Mouse (Mus musculus): ENCODE results near the gene Gm42791.
A peak's percentile ranks its signal among the peaks of the same experiment; 100 is the strongest.

DNA sequence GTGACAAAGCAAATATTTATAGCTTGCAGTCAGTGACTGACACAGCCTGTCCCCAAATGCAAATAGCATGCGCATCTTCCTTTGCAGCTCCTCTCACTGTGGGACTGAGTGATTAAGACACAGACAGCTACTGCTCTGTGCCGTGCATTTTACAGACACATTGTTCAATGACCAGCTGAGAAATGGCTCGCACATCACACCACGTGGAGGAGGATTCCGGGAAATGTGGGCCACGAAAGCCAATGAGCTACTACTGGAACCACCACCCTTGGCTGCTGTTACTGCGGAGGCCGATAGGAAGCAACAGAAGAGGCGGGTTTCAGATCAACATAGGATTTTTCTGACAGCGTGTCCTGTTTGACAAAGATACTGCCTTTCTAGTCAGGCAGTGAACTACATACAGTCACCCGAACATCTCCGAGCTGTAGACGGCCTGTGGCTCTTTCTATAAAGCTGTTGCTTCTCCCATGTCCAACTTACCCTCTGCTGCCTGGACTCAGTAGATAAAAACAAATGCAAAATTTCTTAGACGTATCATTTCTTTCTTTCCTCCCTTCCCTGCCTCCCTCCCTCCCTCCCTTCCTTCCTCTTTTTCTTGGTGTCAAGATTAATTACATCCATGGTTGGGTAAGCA is 97.8 kb downstream of the Gm42791 start:
- peak; percentile 18; the same call in 1 of the 2 replicates for TF ChIP-seq CTCF (IDR thresholded peaks at IDR 0.05; ENCODE audit: low read depth)
- peak; percentile 89 for TF ChIP-seq EP300 (IDR thresholded peaks at IDR 0.05; ENCODE audit: low read depth)

Measured in liver, postnatal 0 days (tissue).